Mouse (Mus musculus) hindbrain, embryonic 14.5 days (tissue): ENCODE results near the gene Pole. TPM values are rescaled to one million over a fixed set of nuclear protein-coding genes. Genes with fewer than 3 reads are reported as not detected.
A peak's percentile ranks its signal among the peaks of the same experiment; 100 is the strongest.

ENCODE experiments used
- ATAC-seq: fragments of 200-750 bp; cut with Nextera tagmentation; 2 replicates; pipeline ENCODE4 v1.8.0; 2017; ENCODE audit warnings: moderate number of reproducible peaks, mild to moderate bottlenecking, moderate TSS enrichment, moderate library complexity; ENCODE audit not compliant: low FRiP score
- DNase-seq: peaks from one replicate; pipeline ENCODE4 v3.0.0-alpha.2; 2015; ENCODE audit warnings: low spot score
- H3K27ac ChIP-seq: fragments of 300-500 bp; sonication (generic); 2 replicates; pipeline ENCODE4 v1.5.1; 2014; ENCODE audit warnings: mild to moderate bottlenecking, moderate library complexity
- H3K27me3 ChIP-seq: fragments of 300-500 bp; sonication (generic); 2 replicates; pipeline ENCODE4 v1.6.1; 2014; ENCODE audit warnings: mild to moderate bottlenecking, low read length, mixed read lengths; ENCODE audit not compliant: control insufficient read depth, insufficient read depth
- H3K36me3 ChIP-seq: fragments of 300-500 bp; sonication (generic); replicated peaks from 2 replicates; pipeline ENCODE4 v1.6.1; 2014; ENCODE audit not compliant: control insufficient read depth, insufficient read depth
- H3K4me1 ChIP-seq: fragments of 300-500 bp; sonication (generic); replicated peaks from 2 replicates; pipeline ENCODE4 v1.6.1; 2014; ENCODE audit warnings: antibody characterized with exemption, low read length, mixed read lengths; ENCODE audit not compliant: control insufficient read depth, insufficient read depth
- H3K4me2 ChIP-seq: fragments of 300-500 bp; sonication (generic); replicated peaks from 2 replicates; pipeline ENCODE4 v1.6.1; 2014; ENCODE audit warnings: mild to moderate bottlenecking, moderate library complexity
- H3K4me3 ChIP-seq: fragments of 300-500 bp; sonication (generic); replicated peaks from 2 replicates; pipeline ENCODE4 v1.5.1; 2014; ENCODE audit warnings: mild to moderate bottlenecking, low read length
- H3K9ac ChIP-seq: fragments of 300-500 bp; sonication (generic); 2 replicates; pipeline ENCODE4 v1.6.1; 2014
- H3K9me3 ChIP-seq: fragments of 300-500 bp; sonication (generic); 2 replicates; pipeline ENCODE4 v1.6.1; 2016; ENCODE audit warnings: low read length; ENCODE audit not compliant: control insufficient read depth
- WGBS: fragments of 180-500 bp; shearing (Covaris S2); extraction: QIAGEN DNeasy Blood & Tissue Kit; methylation state at CpG from one replicate; pipeline ENCODE4 v1.1.7; 2014; 5-methylcytosine and 5-hydroxymethylcytosine counted together
- polyA plus RNA-seq: library from polyadenylated mRNA; unstranded; fragments of >200 nt; fragmentation: Nextera tagmentation; extraction: Ambion mirVana; gene quantifications from 2 replicates; pipeline ENCODE4 v1.2.1, GENCODE M21; 2014

The Pole gene
- polyA plus RNA-seq, 1 experiment from 2014 or later, result 8.2 TPM

DNA sequence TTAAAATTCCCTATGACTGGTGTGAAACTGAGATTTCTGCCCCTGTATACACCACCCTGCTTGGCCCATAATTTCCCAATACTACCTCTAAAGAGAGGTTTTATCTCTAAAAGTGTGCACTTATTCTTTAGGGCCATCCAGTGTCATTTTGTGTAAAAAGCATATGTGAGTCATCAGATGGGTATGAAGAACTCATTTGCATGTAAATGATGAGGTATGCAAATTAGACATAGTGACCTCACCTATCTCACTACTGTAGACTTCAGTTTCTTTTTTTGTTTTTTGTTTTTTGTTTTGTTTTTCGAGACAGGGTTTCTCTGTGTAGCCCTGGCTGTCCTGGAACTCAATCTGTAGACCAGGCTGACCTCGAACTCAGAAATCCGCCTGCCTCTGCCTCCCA, 27.0 kb downstream of the Pole start:
- WGBS, result 88% methylated on average over 3 of the region's 3 CpGs
- ATAC-seq (no peak), DNase-seq (no peak)
- Histone ChIP-seq H3K27me3 (no peaks in the 10 kb centered on the region), H3K9ac (no peak overlapping the region), H3K36me3 (peaks cover 18% of the 10 kb centered on the region), H3K9me3 (no peaks in the 10 kb centered on the region), H3K4me3 (no peak overlapping the region), H3K27ac (no peak overlapping the region), H3K4me2 (no peak overlapping the region), H3K4me1 (no peaks in the 10 kb centered on the region)

DNA sequence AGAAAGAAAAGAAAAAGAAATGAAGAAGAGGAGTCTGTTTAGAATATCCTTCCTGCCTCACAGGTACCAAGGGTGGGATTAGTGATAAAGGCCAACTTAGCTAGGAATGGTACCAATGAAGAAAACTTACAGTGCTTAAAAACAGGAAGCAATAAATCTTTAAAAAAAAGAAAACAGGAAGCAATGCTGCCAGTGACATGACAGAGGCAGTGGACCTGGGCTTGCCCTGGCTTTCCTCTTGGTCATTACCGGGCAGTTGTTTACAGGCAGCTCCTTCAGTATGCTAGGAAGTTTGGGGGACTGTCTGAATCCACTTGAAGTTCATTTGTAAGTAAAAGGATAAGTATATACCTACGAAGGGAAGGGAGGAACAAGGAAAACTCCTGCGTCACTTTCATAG, 44.4 kb downstream of the Pole start:
- ATAC-seq, result no peak
- DNase-seq, result no peak
- H3K27me3 ChIP-seq, result no peaks in the 10 kb centered on the region
- H3K9ac ChIP-seq, result no peak overlapping the region
- no peaks in the 10 kb centered on the region for H3K4me1 ChIP-seq
- no peak overlapping the region for H3K4me2 ChIP-seq
- no peaks in the 10 kb centered on the region for H3K9me3 ChIP-seq
- H3K27ac ChIP-seq, result no peak overlapping the region
- no peak overlapping the region for H3K4me3 ChIP-seq
- 92% methylated on average over 3 of the region's 3 CpGs for WGBS
- H3K36me3 ChIP-seq, result peaks cover 21% of the 10 kb centered on the region

DNA sequence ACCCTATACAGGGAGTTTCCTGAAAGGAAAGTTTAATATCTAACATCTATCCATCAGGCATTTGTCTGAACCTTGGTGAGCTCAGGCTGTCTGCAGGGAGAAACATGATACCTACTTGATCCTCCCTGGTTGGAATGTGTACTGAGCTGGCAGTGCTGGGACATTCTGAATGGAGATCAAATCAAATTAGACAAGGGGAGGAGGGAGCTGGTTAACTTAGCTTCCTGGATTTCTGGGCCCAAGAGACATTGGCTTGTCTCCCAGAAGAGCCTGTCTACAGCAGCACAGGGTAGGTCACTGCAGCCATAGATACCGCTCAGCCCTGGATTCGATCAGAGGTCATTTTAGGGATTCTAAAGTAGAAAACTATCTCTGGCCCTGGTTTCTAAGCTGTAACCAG, 52.7 kb downstream of the Pole start:
- Histone ChIP-seq H3K4me3 (no peak overlapping the region), H3K27me3 (peaks cover 16% of the 10 kb centered on the region), H3K27ac (no peak overlapping the region), H3K36me3 (peaks cover 4% of the 10 kb centered on the region; the same call in 1 of the 2 replicates), H3K4me2 (no peak overlapping the region), H3K9me3 (no peaks in the 10 kb centered on the region), H3K9ac (no peak overlapping the region), H3K4me1 (peaks cover 12% of the 10 kb centered on the region)
- DNase-seq (no peak), ATAC-seq (no peak)
- 90% methylated on average over 2 of the region's 2 CpGs for WGBS

DNA sequence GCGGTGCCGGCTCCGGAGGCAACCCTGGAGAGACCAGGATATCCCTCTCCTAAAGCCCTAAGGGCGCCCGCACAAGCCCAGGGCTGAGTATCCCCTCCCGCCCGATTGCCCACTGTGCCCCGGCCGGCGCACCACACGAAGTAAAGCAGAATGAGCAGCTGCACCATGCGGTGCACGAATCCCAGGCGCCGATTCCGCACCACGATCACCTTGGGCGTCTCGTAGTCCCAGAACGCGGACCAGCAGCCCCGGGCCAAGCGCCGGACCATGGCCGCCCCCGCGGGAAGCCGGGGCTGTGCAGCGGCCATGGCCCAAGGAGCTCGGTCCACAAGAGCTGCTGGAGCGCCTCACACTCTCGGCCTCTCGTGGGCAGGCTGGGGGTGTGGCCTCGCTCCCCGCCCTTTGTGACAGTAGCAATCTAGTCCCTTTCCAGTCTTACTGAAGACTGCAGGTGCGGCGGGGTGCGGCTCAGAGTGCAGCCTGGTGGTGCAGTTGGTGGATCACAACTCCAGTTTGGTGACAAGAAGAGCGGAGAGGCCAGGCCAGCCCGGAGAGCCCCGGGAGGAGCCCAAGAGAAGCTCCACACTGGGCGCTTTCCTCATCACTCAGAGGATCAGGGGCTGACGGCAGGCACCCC, 56.7 kb downstream of the Pole start, which contains the start of gene P2rx2:
P2rx2 (minus strand) TSS at position 565 of the 637 bp plus-strand sequence.
- DNase-seq, result peak; percentile 31
- Histone ChIP-seq H3K9ac (peak within 1 kb of the TSS; percentile 67), H3K27me3 (peaks cover 16% of the 10 kb centered on the region), H3K9me3 (no peaks in the 10 kb centered on the region), H3K36me3 (no peaks in the 10 kb centered on the region), H3K27ac (no peak within 1 kb of the TSS), H3K4me1 (peaks cover 12% of the 10 kb centered on the region), H3K4me3 (peak within 1 kb of the TSS; percentile 51), H3K4me2 (peak within 1 kb of the TSS; percentile 98)
- peak; percentile 68; the same call in 1 of the 2 replicates for ATAC-seq
- 1% methylated on average over 42 of the region's 43 CpGs for WGBS

DNA sequence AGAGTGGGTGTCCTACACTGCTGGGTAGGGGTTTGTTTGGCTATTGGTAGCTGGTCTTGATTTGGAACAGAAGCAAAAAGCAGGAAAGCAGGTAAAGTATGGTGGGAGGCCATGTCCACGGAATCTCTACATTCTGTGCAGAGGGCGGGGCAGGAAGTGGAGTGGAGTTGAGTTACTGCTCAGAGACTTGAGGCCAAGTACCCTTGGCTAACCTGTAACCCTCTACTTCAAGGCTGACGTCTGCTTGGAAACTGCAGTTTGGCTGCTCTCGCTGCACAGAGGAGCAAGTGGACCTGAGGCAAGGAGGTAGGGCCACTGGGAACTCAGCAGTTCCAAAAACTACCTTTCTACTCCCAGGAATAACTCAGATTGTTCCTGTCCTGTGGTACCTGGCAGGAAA, 58.4 kb downstream of the Pole start, which contains the start of gene Lrcol1:
Lrcol1 (plus strand) TSS at position 207 of the 400 bp plus-strand sequence.
- Histone ChIP-seq H3K9me3 (no peaks in the 10 kb centered on the region), H3K9ac (no peak within 1 kb of the TSS), H3K4me3 (no peak within 1 kb of the TSS), H3K27me3 (peaks cover 16% of the 10 kb centered on the region), H3K4me1 (peaks cover 12% of the 10 kb centered on the region), H3K36me3 (no peaks in the 10 kb centered on the region), H3K27ac (no peak within 1 kb of the TSS), H3K4me2 (no peak within 1 kb of the TSS)
- 84% methylated on average over 4 of the region's 4 CpGs for WGBS
- DNase-seq (no peak), ATAC-seq (no peak)

DNA sequence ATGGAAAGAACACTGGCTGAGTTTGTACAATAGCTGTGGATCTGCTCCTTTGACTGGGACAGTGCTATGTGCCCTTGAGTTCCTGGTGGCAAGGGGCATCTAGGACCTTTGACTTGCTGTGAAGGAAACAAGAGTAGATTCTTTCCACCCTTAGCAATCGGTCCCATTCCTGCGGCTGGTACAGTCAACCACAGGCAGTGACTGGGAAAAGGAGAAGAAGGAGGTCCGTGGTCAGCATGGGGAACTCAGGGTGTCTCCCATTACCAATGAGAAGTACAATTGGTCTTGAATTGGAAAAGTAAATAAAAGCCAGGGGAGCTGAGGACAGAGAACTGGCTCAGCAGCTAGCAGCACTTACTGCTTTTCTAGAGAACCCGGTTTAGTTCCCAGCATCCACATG, 59.4 kb downstream of the Pole start:
- ATAC-seq, result no peak

DNA sequence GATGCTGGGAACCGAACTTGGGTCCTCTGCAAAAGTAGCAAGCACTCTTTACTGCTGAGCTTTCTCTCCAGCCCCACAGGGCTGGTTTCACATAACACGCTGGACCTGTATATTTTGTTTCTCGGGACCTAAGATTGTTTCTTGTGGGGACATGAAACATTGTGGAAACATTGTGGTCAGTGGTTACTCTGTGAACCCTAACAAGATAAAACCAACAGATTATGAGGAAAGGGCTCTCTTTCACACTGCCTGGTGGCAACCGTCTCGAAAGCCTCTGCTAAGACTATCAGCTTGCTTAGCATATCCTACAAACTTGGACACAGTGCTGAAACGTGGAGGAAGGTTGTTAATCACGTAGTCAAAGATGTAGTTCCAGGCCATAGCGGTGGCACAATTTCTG, 60.9 kb downstream of the Pole start:
- no peak overlapping the region for H3K9ac ChIP-seq
- peaks cover 12% of the 10 kb centered on the region for H3K4me1 ChIP-seq
- H3K27me3 ChIP-seq, result peaks cover 8% of the 10 kb centered on the region
- H3K4me2 ChIP-seq, result no peak overlapping the region
- ATAC-seq (no peak), DNase-seq (no peak)
- no peak overlapping the region for H3K27ac ChIP-seq
- H3K4me3 ChIP-seq, result no peak overlapping the region
- H3K36me3 ChIP-seq, result no peaks in the 10 kb centered on the region
- H3K9me3 ChIP-seq, result no peaks in the 10 kb centered on the region
- 88% methylated on average over 8 of the region's 8 CpGs for WGBS

More for the DNA sequence above, 59.4 kb downstream of the Pole start:
- Histone ChIP-seq H3K4me1 (peaks cover 12% of the 10 kb centered on the region), H3K9me3 (no peaks in the 10 kb centered on the region), H3K27me3 (peaks cover 16% of the 10 kb centered on the region), H3K4me3 (no peak overlapping the region), H3K9ac (no peak overlapping the region), H3K36me3 (no peaks in the 10 kb centered on the region), H3K27ac (no peak overlapping the region), H3K4me2 (no peak overlapping the region)
- 82% methylated on average over 4 of the region's 4 CpGs for WGBS
- no peak for DNase-seq

DNA sequence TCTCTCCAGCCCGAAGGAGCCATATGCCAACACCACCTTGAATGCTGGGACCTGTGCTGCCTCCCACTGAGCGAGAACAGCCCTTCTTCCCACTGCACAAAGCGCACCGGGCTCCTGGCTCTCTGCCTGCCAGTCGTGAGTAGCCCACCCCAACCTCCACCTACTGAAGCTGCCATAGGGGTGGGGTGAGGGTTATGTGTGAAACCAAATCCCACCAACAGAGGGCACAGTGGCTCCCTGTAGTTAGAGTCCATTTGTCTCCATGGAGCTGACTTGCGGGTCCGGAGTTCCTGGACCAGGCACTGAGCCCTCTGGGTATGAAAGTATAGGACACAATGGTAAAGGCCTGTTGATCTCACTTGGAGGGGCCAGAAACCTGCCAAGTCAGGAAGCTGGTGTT, 68.6 kb downstream of the Pole start:
- Histone ChIP-seq H3K9ac (no peak overlapping the region), H3K36me3 (no peaks in the 10 kb centered on the region), H3K9me3 (no peaks in the 10 kb centered on the region), H3K4me2 (no peak overlapping the region), H3K27ac (no peak overlapping the region), H3K27me3 (no peaks in the 10 kb centered on the region), H3K4me1 (0 out of 2 replicates have a peak, but pooled peaks cover 4% of the 10 kb centered on the region), H3K4me3 (no peak overlapping the region)
- DNase-seq (no peak), ATAC-seq (no peak)
- 17% methylated on average over 7 of the region's 7 CpGs for WGBS

DNA sequence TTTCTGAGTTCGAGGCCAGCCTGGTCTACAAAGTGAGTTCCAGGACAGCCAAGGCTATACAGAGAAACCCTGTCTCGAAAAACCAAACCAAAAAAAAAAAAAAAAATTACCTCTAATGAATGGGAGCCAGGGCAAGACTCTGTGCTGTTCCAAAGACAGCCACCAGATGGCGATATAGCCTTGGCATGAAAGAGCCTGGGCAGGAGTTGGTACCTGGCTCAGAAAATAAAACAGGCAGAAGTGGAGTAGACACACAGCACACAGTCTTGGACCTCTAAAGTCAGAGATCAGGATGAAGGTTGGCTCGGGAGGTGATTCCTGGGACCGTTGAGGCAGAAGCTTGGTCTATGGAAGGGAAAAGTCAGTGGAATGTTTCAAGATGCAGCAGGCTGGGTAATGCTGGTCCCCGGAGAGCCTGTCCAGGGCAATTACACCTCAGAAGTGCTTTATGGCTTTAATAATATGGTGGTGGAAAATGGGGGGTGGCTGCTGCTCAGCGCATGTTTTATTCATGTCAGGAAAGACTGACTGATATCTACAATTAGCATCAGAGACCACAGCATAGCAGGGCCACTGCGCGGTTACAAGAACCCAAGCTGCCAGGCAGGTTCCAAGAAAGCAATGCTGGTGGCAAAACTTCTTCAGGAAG, 71.5 kb downstream of the Pole start:
- no peaks in the 10 kb centered on the region for H3K36me3 ChIP-seq
- H3K27me3 ChIP-seq, result no peaks in the 10 kb centered on the region
- H3K27ac ChIP-seq, result no peak overlapping the region
- H3K4me1 ChIP-seq, result 0 out of 2 replicates have a peak, but pooled peaks cover 4% of the 10 kb centered on the region
- 37% methylated on average over 8 of the region's 9 CpGs for WGBS
- peak; percentile 69 for ATAC-seq
- no peak overlapping the region for H3K4me3 ChIP-seq
- no peaks in the 10 kb centered on the region for H3K9me3 ChIP-seq
- H3K4me2 ChIP-seq, result no peak overlapping the region
- peak; percentile 96 for DNase-seq
- no peak overlapping the region for H3K9ac ChIP-seq
